Mouse (Mus musculus): ENCODE results near the gene Cyth1.

Cyth1 gene

GRCm38 (mm10) chr11:118256371-118256770, 8.0 kb upstream of the Cyth1 start:
- in situ Hi-C loops (cut with MboI; ENCODE audit: unreplicated experiment in 2 of 2): loop anchor here in 1 of 2 experiments (25.0 kb wide), 1 partner anchor 394 kb away; the partner anchor contains the start of genes Tha1 and Tmem235

- in situ Hi-C loops (cut with MboI; ENCODE audit: unreplicated experiment in 2 of 2): loop anchor here in 1 of 2 experiments (25.0 kb wide), 1 partner anchor 392 kb away; the partner anchor contains the start of genes Tha1 and Tmem235
Measured at GRCm38 (mm10) chr11:118254159-118254951, 6.0 kb upstream of the Cyth1 start.

- in situ Hi-C loops (cut with MboI; ENCODE audit: unreplicated experiment in 2 of 2): loop anchor here in 1 of 2 experiments (25.0 kb wide), 1 partner anchor 391 kb away; the partner anchor contains the start of genes Tha1 and Tmem235
Measured at GRCm38 (mm10) chr11:118253447-118254158, 5.2 kb upstream of the Cyth1 start.

GRCm38 (mm10) chr11:118249012-118249383, 606 bp upstream of the Cyth1 start:
- in situ Hi-C loops (cut with MboI; ENCODE audit: unreplicated experiment in 2 of 2): loop anchor here in 1 of 2 experiments (10.0 kb wide), 1 partner anchor 284 kb away; no protein-coding TSS in a partner anchor

GRCm38 (mm10) chr11:118247359-118248095, 865 bp downstream of the Cyth1 start:
- in situ Hi-C loops (cut with MboI; ENCODE audit: unreplicated experiment in 2 of 2): loop anchor here in 1 of 2 experiments (10.0 kb wide), 1 partner anchor 283 kb away; no protein-coding TSS in a partner anchor

GRCm38 (mm10) chr11:118246724-118247123, 1.7 kb downstream of the Cyth1 start:
- in situ Hi-C loops (cut with MboI; ENCODE audit: unreplicated experiment in 2 of 2): loop anchor here in 1 of 2 experiments (10.0 kb wide), 1 partner anchor 282 kb away; no protein-coding TSS in a partner anchor

- in situ Hi-C loops (cut with MboI; ENCODE audit: unreplicated experiment in 2 of 2): loop anchor here in 1 of 2 experiments (10.0 kb wide), 1 partner anchor 280 kb away; no protein-coding TSS in a partner anchor
Measured at GRCm38 (mm10) chr11:118245130-118245529, 3.3 kb downstream of the Cyth1 start.

GRCm38 (mm10) chr11:118243627-118244261, 4.6 kb downstream of the Cyth1 start:
- in situ Hi-C loops (cut with MboI; ENCODE audit: unreplicated experiment in 2 of 2): loop anchor here in 1 of 2 experiments (5.0 to 10.0 kb wide), 2 partner anchors 61 to 279 kb away; no protein-coding TSS in a partner anchor

- in situ Hi-C loops (cut with MboI; ENCODE audit: unreplicated experiment in 2 of 2): loop anchor here in 1 of 2 experiments (5.0 to 10.0 kb wide), 2 partner anchors 60 to 278 kb away; no protein-coding TSS in a partner anchor
Measured at GRCm38 (mm10) chr11:118242506-118242905, 5.9 kb downstream of the Cyth1 start.

- in situ Hi-C loops (cut with MboI; ENCODE audit: unreplicated experiment in 2 of 2): loop anchor here in 1 of 2 experiments (5.0 to 10.0 kb wide), 2 partner anchors 58 to 276 kb away; no protein-coding TSS in a partner anchor
Measured at GRCm38 (mm10) chr11:118240388-118240787, 8.0 kb downstream of the Cyth1 start.

GRCm38 (mm10) chr11:118239281-118240198, 8.9 kb downstream of the Cyth1 start:
- in situ Hi-C loops (cut with MboI; ENCODE audit: unreplicated experiment in 2 of 2): loop anchor here in 1 of 2 experiments (5.0 to 10.0 kb wide), 2 partner anchors 57 to 275 kb away; no protein-coding TSS in a partner anchor

- in situ Hi-C loops (cut with MboI; ENCODE audit: unreplicated experiment in 2 of 2): no loop called here
Measured at GRCm38 (mm10) chr11:118236520-118237190, 11.7 kb downstream of the Cyth1 start.

- in situ Hi-C loops (cut with MboI; ENCODE audit: unreplicated experiment in 2 of 2): no loop called here
Measured at GRCm38 (mm10) chr11:118234929-118235328, 13.5 kb downstream of the Cyth1 start.

GRCm38 (mm10) chr11:118234500-118234899, 13.9 kb downstream of the Cyth1 start:
- in situ Hi-C loops (cut with MboI; ENCODE audit: unreplicated experiment in 2 of 2): no loop called here

GRCm38 (mm10) chr11:118233924-118234323, 14.5 kb downstream of the Cyth1 start:
- in situ Hi-C loops (cut with MboI; ENCODE audit: unreplicated experiment in 2 of 2): no loop called here

- in situ Hi-C loops (cut with MboI; ENCODE audit: unreplicated experiment in 2 of 2): no loop called here
Measured at GRCm38 (mm10) chr11:118232314-118232831, 16.0 kb downstream of the Cyth1 start.

- in situ Hi-C loops (cut with MboI; ENCODE audit: unreplicated experiment in 2 of 2): no loop called here
Measured at GRCm38 (mm10) chr11:118229941-118230340, 18.5 kb downstream of the Cyth1 start.

- in situ Hi-C loops (cut with MboI; ENCODE audit: unreplicated experiment in 2 of 2): no loop called here
Measured at GRCm38 (mm10) chr11:118227650-118228049, 20.7 kb downstream of the Cyth1 start.
